Mouse (Mus musculus): ENCODE data around the gene Osbpl3. TPM values are rescaled to one million over a fixed set of nuclear protein-coding genes. Genes with fewer than 3 reads are reported as not detected.

The Osbpl3 gene
- polyA plus RNA-seq, 1 experiment from 2014 or later, result 4.1 TPM

- Histone ChIP-seq H3K4me1 (ENCODE audit: insufficient read depth) (no peaks in the 10 kb centered on the region), H3K27me3 (ENCODE audit: insufficient read depth, low read length) (no peaks in the 10 kb centered on the region), H3K4me3 (ENCODE audit: low read depth, low read length) (no peak overlapping the region), H3K4me2 (no peak overlapping the region), H3K27ac (ENCODE audit: low read depth) (no peak overlapping the region), H3K9ac (no peak overlapping the region), H3K36me3 (ENCODE audit: insufficient read depth) (no peaks in the 10 kb centered on the region), H3K9me3 (ENCODE audit: low read depth, low read length) (no peaks in the 10 kb centered on the region)
- no peak for ATAC-seq (ENCODE audit: insufficient read depth)
- no peak for DNase-seq
- WGBS, result 85% methylated on average over 8 of the region's 8 CpGs
- no peak for TF ChIP-seq CTCF (IDR thresholded peaks at IDR 0.05; ENCODE audit: low read depth)
These were observed 70.5 kb downstream of the Osbpl3 start for GRCm38 (mm10) chr6:50385451-50386013.

GRCm38 (mm10) chr6:50382711-50383110 lies 73.3 kb downstream of the Osbpl3 start:
- H3K27ac ChIP-seq (ENCODE audit: low read depth), result no peak overlapping the region
- 81% methylated on average over 7 of the region's 7 CpGs for WGBS

DNA sequence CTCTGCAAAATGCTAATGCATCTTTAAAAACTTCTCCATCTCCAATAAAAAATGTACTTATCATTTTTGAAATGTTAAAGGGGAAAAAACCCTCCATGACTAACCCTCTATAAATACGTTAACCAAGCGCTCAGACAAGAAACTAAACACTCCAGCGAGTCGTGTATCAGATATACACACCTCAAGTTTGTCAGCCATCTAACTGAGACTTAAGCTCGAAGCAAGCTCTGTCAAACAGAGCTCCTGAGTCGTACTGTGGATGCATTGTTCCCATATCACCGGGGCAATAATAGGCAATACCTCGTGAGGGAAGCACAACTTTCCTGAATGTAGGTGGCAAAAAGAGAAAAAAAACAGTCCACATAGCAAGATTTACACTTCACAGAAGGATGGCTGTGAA lies 73.8 kb downstream of the Osbpl3 start:
- Histone ChIP-seq H3K9ac (no peak overlapping the region), H3K9me3 (ENCODE audit: low read depth, low read length) (no peaks in the 10 kb centered on the region), H3K4me3 (ENCODE audit: low read depth, low read length) (no peak overlapping the region), H3K36me3 (ENCODE audit: insufficient read depth) (no peaks in the 10 kb centered on the region), H3K4me1 (ENCODE audit: insufficient read depth) (no peaks in the 10 kb centered on the region), H3K27me3 (ENCODE audit: insufficient read depth, low read length) (no peaks in the 10 kb centered on the region), H3K4me2 (peak overlapping the region; percentile 46; the same call in 1 of the 2 replicates), H3K27ac (ENCODE audit: low read depth) (0 out of 2 replicates have a peak overlapping the region, but pooled peaks have one; percentile 71)
- WGBS, result 38% methylated on average over 8 of the region's 8 CpGs
- DNase-seq, result no peak
- no peak for ATAC-seq (ENCODE audit: insufficient read depth)
- no peak for TF ChIP-seq CTCF (IDR thresholded peaks at IDR 0.05; ENCODE audit: low read depth)

More at GRCm38 (mm10) chr6:50382711-50383110, 73.3 kb downstream of the Osbpl3 start:
- Histone ChIP-seq H3K9ac (no peak overlapping the region), H3K4me1 (ENCODE audit: insufficient read depth) (no peaks in the 10 kb centered on the region), H3K27me3 (ENCODE audit: insufficient read depth, low read length) (no peaks in the 10 kb centered on the region), H3K9me3 (ENCODE audit: low read depth, low read length) (no peaks in the 10 kb centered on the region), H3K4me3 (ENCODE audit: low read depth, low read length) (no peak overlapping the region), H3K4me2 (no peak overlapping the region), H3K36me3 (ENCODE audit: insufficient read depth) (no peaks in the 10 kb centered on the region)
- no peak for TF ChIP-seq CTCF (IDR thresholded peaks at IDR 0.05; ENCODE audit: low read depth)
- DNase-seq, result no peak
- no peak for ATAC-seq (ENCODE audit: insufficient read depth)

DNA sequence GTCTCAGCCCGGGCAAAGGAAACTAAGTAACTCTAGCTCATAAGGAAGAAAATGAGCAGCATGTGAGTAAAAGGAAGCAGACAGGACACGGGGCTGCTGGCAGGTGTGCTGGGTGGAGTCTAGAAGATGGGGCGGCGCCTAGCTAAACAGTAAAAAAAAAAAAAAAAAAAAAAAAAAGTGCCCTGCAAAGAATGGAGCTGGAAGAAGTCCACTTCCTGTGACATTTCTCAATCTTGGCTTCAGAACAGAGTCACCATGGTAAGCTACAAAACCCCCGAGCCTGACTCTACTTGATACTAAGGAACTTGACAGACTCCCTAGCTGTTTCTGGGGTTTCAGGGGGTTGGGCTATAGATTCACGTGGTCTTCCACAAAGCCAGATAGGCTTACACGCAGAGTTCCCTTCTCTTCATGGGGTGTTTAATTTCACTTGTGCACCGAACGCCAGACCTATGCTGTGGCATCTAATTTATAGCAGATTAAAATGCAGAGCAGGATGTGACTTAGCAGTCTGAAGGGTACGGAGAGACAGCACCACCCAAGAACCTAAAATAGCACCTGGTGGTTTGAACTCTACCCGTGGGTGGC lies 74.4 kb downstream of the Osbpl3 start:
- Histone ChIP-seq H3K9me3 (ENCODE audit: low read depth, low read length) (no peaks in the 10 kb centered on the region), H3K9ac (no peak overlapping the region), H3K27me3 (ENCODE audit: insufficient read depth, low read length) (no peaks in the 10 kb centered on the region), H3K36me3 (ENCODE audit: insufficient read depth) (no peaks in the 10 kb centered on the region), H3K27ac (ENCODE audit: low read depth) (peak overlapping the region; percentile 71), H3K4me3 (ENCODE audit: low read depth, low read length) (peak overlapping the region; percentile 14; the same call in 1 of the 2 replicates), H3K4me2 (peak overlapping the region; percentile 46), H3K4me1 (ENCODE audit: insufficient read depth) (no peaks in the 10 kb centered on the region)
- peak; percentile 61 for DNase-seq
- TF ChIP-seq CTCF (IDR thresholded peaks at IDR 0.05; ENCODE audit: low read depth), result no peak
- 26% methylated on average over 11 of the region's 11 CpGs for WGBS
- peak; percentile 65 for ATAC-seq (ENCODE audit: insufficient read depth)

GRCm38 (mm10) chr6:50379740-50380139 lies 76.3 kb downstream of the Osbpl3 start:
- H3K27ac ChIP-seq (ENCODE audit: low read depth), result no peak overlapping the region

DNA sequence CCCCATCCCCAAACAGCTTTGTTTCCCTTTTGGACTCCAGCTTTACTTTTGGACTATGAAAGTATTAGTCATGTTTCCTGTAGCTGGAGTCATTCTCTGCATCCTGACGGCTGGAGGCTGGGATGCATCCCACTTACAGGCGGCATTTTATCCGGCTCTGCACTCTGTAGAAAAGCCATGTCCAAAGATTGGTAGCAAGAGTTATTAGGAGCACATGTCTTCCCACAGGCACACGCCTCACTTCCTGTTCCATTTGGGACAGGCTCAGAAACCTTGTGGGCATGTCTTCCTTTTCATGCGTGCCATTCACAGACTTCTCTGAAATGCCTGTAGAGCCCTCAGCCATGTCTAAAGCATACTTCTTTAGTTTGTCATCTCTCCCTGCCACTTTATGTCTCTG lies 76.9 kb downstream of the Osbpl3 start:
- H3K9ac ChIP-seq, result no peak overlapping the region
- DNase-seq (no peak), ATAC-seq (ENCODE audit: insufficient read depth) (no peak)
- no peaks in the 10 kb centered on the region for H3K9me3 ChIP-seq (ENCODE audit: low read depth, low read length)
- WGBS, result 67% methylated on average over 5 of the region's 5 CpGs
- TF ChIP-seq CTCF (IDR thresholded peaks at IDR 0.05; ENCODE audit: low read depth), result no peak
- no peaks in the 10 kb centered on the region for H3K36me3 ChIP-seq (ENCODE audit: insufficient read depth)
- H3K27ac ChIP-seq (ENCODE audit: low read depth), result no peak overlapping the region
- 0 out of 2 replicates have a peak, but pooled peaks cover 3% of the 10 kb centered on the region for H3K4me1 ChIP-seq (ENCODE audit: insufficient read depth)
- no peaks in the 10 kb centered on the region for H3K27me3 ChIP-seq (ENCODE audit: insufficient read depth, low read length)
- H3K4me2 ChIP-seq, result no peak overlapping the region
- H3K4me3 ChIP-seq (ENCODE audit: low read depth, low read length), result no peak overlapping the region

More at GRCm38 (mm10) chr6:50379740-50380139, 76.3 kb downstream of the Osbpl3 start:
- TF ChIP-seq CTCF (IDR thresholded peaks at IDR 0.05; ENCODE audit: low read depth), result no peak
- H3K36me3 ChIP-seq (ENCODE audit: insufficient read depth), result no peaks in the 10 kb centered on the region
- no peaks in the 10 kb centered on the region for H3K9me3 ChIP-seq (ENCODE audit: low read depth, low read length)
- no peak overlapping the region for H3K9ac ChIP-seq
- H3K27me3 ChIP-seq (ENCODE audit: insufficient read depth, low read length), result no peaks in the 10 kb centered on the region
- 90% methylated on average over 4 of the region's 4 CpGs for WGBS
- 0 out of 2 replicates have a peak, but pooled peaks cover 3% of the 10 kb centered on the region for H3K4me1 ChIP-seq (ENCODE audit: insufficient read depth)
- H3K4me2 ChIP-seq, result no peak overlapping the region
- ATAC-seq (ENCODE audit: insufficient read depth), result no peak
- H3K4me3 ChIP-seq (ENCODE audit: low read depth, low read length), result no peak overlapping the region
- DNase-seq, result no peak
